Mouse (Mus musculus): Measurements from ENCODE around the gene Vav2.

Vav2 gene

GRCm38 (mm10) chr2:27316167-27316566 lies 110.7 kb downstream of the Vav2 start:
- no peak for DNase-seq

GRCm38 (mm10) chr2:27314269-27314668 lies 112.6 kb downstream of the Vav2 start:
- no peak for DNase-seq

- DNase-seq: no peak
These were observed 114.3 kb downstream of the Vav2 start for GRCm38 (mm10) chr2:27312500-27312899.

- DNase-seq: no peak
These were observed 115.2 kb downstream of the Vav2 start for GRCm38 (mm10) chr2:27311606-27312005.

GRCm38 (mm10) chr2:27310908-27311307 lies 115.9 kb downstream of the Vav2 start:
- DNase-seq: peak; percentile 30 to 54

- DNase-seq: no peak
These were observed 116.6 kb downstream of the Vav2 start for GRCm38 (mm10) chr2:27310221-27310620.

- DNase-seq: no peak
These were observed 120.2 kb downstream of the Vav2 start for GRCm38 (mm10) chr2:27306628-27307027.

- DNase-seq: peak; percentile 88
These were observed 122.1 kb downstream of the Vav2 start for GRCm38 (mm10) chr2:27304741-27305140.

- DNase-seq: no peak
These were observed 122.8 kb downstream of the Vav2 start for GRCm38 (mm10) chr2:27304074-27304473.

GRCm38 (mm10) chr2:27301444-27302111 lies 125.3 kb downstream of the Vav2 start:
- no peak for DNase-seq

- DNase-seq: no peak
These were observed 125.9 kb downstream of the Vav2 start for GRCm38 (mm10) chr2:27300725-27301443.

- no peak for DNase-seq
These were observed 130.0 kb downstream of the Vav2 start for GRCm38 (mm10) chr2:27296656-27297406.

- DNase-seq: no peak
These were observed 132.1 kb downstream of the Vav2 start for GRCm38 (mm10) chr2:27294777-27295176.

GRCm38 (mm10) chr2:27289019-27289418 lies 137.8 kb downstream of the Vav2 start:
- DNase-seq: peak; percentile 71 to 87

- no peak for DNase-seq
These were observed 139.7 kb downstream of the Vav2 start for GRCm38 (mm10) chr2:27286971-27287710.

- peak; percentile 66 to 68 for DNase-seq
These were observed 142.4 kb downstream of the Vav2 start for GRCm38 (mm10) chr2:27284441-27284840.

GRCm38 (mm10) chr2:27281771-27282170 lies 145.1 kb downstream of the Vav2 start:
- DNase-seq: no peak

- DNase-seq: peak; percentile 41 to 74
These were observed 145.8 kb downstream of the Vav2 start for GRCm38 (mm10) chr2:27280920-27281611.

- no peak for DNase-seq
These were observed 148.0 kb downstream of the Vav2 start for GRCm38 (mm10) chr2:27278859-27279258.

GRCm38 (mm10) chr2:27268325-27268724 lies 158.5 kb downstream of the Vav2 start:
- no peak for DNase-seq

- DNase-seq: no peak
These were observed 161.0 kb downstream of the Vav2 start for GRCm38 (mm10) chr2:27265819-27266218.

- peak; percentile 52 to 74 for DNase-seq
These were observed 163.8 kb downstream of the Vav2 start for GRCm38 (mm10) chr2:27262984-27263383.

All from kidney, adult 8-10 months (tissue).